Mouse (Mus musculus) kidney, adult 11 months (tissue): Measurements from ENCODE around the gene Bcl2l1.

ENCODE experiments used
- DNase-seq: peaks from one replicate; pipeline ENCODE4 v3.0.0; 2022

Gene Bcl2l1

DNA sequence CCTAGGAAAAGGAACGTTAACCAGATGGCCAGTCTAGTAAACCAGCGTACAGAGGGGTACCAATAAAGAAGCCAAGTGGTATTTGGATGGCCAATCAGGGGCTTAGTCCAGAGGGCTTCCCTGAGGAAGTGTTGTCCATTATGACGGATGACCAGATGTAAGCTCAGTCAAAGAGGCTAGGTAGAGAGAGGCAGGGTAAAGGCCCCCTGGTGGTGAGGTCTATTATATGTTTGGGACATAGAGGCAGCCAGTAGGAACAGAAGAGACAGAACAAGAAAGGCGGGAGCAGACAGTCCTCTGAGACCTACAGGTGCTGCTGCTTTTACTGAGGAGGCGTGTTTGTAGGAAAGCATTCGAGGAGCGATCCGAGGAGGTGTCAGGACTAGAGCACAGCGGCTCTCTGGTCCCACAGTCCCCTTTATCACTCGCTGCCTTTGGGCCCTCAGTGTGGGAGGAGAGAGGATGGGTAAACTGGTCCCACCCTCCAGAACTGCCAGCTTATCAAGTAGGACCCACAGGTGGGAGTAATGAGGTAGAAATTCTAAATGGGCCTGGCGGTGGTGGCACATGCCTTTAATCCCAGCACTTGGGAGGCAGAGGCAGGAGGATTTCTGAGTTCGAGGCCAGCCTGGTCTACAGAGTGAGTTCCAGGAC, 63.8 kb downstream of the Bcl2l1 start:
- DNase-seq = peak; percentile 78

DNA sequence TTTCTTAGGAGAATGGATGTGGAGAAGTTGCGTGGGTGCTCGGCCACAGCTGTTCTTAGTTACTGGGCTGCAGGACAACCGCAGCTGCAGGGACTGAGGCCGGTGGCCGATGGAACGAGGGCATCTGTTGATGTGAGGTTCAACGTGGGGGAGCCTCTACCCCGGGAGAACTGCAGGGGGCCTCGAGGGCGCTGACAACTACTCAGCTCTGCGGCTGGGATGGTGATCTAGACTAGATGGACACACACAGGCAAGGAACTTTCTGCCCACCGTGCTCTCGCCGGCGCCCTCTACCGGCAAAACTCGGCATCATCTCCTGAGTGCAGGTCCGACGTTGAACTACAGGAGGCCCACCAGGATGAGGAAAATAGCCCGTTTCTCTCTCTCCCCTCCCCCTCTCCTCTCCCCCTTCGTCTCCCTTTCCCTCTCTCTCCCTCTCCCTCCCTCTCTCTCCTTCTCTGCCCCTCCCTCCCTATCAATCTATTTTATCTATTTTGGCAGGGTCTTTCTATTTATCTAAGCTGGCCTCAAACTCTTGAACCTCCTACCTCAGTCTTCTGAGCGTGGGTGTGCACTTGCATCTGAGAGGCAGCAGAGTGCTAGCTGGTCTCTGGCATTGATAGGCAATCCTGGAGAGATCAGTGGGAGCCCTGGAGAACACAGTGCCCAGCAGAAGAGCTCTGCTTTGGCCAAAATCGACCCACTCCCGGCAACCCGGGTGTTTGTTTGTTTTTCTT, 65.0 kb downstream of the Bcl2l1 start:
- DNase-seq = peak; percentile 85

DNA sequence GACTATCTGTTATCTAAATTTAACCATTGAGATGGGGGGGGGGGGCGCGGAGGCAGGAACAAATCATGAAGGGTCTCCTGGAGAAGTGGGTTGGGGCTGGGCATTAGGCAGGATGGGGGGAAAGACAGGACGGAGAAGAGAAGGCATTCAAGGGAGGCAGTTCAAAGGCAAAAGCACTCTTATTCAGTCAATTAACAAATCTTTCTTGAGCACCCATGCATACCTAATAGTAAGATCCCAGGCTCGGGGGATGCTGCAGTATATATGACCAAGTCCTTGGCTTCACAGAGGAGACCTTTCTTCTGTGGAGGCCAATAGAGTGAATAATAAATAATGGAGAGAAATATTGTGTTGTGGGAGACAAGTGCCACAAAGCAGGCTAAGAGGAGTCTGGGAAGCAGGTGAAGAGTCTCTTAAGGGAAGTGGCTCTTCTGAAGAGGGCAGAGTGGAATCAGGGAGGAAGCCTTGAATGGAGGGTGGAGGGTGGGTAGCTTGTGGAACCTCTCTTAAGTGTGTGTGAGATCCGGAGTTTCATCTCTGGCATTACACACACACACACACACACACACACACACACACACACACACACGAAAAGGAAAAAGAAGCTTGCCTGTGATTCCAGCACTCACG, 66.4 kb downstream of the Bcl2l1 start:
- no peak for DNase-seq

DNA sequence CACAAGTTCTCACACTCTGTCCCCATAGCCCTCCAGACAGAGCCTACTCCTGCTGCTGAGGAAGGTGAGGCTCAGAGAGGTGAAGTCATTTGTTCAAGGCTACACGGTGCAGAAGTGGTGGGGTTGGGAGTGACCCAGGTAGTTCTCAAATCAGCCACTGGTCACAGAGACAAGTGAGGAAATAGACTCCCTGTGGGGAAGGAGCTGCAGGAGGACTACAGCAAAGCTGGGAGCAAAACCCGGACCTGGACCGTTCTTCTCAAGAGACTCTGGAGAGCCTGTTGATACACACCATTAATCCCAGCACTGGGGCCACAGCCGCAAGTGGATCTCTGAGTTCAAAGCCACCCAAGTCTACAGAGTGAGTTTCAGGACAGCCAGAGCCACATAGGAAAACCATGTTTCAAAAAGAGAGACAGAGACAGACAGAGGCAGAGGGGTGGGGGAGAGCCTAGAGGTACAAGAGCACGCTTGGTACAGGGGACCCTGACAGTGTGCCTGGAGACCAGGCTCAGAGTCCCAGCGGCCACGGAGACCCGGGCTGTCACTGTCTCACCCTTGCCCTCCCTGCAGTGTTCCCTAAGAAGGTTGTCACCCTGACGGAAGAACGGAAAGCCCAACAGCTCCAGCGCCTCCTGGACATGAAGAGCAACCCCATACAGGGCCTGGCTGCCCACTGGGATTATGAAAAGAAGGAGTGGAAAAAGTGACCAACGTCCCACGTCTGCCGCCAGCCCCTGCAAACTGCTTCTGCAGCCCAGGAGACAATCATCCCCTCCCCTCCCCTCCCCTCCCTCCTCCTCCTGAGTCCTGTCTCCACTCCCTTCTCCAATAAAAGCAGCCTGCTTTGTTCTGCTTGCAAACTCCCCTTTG, 67.1 kb downstream of the Bcl2l1 start:
- no peak for DNase-seq

DNA sequence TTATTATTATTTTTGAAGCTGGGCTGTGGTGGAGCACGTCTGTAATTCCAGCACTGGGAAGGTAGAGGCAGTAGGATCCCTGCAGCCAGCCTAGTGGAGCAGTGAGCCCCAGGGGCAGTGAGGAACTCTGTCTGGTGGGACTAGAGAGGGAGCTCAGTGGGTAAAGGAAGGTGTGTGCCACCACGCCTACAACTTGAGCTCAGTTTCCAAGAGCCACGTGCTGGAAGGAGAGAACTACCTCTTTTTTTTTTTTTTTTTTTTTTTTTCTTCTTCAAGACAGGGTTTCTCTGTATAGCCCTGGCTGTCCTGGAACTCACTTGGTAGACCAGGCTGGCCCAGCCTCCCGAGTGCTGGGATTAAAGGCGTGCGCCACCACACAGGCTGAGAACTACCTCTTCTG, 68.2 kb downstream of the Bcl2l1 start:
- no peak for DNase-seq

DNA sequence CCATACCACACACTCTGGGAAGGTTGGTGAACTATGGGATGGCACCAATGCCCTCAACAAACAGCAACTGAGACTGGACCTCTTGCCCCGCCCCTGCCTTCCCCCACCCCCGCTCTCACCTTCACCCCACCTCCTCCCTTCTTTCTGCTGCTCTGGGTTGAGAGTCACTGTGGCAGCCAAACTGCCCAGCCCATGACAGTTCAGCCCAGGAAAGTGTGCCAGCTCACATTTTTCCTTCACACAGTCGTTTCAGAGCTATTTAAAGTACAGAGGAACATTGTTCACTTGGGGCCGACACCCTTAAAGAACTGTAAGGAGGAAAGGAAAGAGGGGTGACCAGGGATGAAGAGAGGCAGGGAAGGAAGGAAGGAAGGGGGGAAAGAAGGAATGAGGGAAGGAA, 73.2 kb downstream of the Bcl2l1 start:
- DNase-seq = no peak

DNA sequence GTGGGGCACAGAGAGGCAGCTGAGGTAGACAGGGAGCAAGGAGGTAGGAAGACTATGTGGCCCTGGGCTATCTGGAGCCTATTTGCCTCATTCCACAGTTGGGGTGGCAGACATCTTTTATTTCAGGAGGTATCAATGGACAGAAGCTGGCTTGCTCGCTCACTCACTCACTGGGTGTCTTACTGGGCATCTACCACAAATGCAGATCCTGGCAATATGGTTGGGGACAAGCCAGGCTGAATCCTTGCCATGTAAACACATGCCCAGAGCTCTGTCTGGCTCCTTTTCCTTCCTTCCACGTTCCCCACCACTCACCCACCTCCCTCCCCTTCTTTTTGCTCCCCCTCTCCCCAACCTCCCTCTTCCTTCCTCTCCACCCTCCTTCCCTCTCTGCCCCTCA, 74.0 kb downstream of the Bcl2l1 start:
- DNase-seq = no peak

DNA sequence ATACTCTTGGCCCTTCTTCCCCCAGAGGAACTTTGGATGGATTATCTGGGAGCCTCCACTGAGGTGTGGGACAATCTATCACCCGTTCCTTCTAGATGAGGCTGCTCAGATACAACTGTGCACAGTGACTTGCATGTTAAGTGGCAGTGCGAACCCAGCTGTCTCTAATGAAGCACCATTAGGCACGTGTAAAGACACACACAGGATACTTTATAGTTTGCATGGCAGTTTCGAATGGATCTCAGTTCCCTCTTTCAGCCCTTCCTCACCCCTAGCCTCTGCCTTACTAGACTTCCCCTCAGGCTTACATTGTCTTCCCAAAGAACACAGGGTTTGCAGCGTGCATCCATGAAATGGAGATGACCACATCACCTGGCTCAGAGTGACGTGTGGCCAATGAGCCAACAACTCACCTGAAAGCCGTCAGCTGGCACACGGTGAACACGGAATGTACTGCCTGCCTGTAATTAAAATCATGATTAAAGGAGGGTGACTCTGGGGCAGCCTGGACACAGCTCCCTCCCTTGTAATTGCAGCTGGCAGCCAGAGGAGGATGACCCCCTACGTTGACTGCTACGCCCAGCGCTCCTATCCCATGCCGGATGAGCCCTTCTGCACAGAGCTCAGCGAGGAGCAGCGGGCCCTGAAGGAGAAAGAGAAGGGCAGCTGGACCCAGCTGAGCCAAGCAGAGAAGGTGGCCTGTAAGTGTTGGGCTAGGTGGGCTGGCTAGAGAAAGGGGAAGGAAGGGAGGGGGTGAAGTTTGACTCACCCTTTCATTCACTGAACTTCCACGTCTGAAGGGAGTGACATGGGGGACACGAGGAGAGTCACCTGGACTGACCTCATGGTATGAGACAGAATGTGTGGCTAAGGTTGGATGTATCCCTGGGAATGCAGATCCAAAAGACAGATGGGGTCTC, 74.8 kb downstream of the Bcl2l1 start:
- DNase-seq = no peak

DNA sequence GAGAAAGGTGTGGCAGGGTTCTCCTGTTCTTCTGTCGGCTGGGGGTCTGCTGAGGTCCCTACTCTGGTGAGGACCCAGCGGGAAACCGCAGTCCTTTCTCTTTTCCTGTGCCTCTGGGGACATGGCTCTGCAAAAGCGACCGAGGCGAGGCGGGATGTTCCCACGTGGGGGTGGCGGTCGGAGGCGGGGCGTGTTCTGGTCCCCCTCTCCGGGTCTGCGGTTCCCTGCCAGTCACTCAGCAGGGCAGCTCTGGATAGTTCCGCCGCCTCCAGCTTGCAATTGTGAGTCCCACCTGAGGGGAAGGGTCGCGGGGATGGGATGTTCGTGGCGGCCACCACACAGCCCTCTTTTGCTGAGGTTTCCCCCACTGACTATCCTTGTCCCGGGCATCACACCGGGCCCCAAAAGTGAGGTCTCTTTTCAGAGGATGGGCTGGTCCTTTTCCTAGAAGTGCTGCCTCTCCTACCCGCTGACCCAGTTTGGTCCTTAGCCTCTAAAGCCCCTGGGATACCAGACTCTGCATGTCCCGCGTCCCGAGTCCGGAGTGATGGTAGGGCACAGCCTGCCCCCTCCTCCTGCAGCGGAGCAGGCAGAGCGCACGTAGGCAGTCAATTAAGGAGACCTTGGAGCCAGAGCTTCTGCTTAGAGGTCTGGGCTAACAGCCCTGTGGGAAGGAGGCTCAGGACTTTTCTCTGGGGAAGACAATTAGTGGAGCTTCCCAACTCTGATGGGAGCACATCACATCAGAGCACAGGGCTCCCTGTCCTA, 77.4 kb downstream of the Bcl2l1 start, which contains the start of gene Cox4i2:
TSS of gene Cox4i2 (plus strand) at position 230 of the 768 bp plus-strand sequence.
- DNase-seq = no peak

DNA sequence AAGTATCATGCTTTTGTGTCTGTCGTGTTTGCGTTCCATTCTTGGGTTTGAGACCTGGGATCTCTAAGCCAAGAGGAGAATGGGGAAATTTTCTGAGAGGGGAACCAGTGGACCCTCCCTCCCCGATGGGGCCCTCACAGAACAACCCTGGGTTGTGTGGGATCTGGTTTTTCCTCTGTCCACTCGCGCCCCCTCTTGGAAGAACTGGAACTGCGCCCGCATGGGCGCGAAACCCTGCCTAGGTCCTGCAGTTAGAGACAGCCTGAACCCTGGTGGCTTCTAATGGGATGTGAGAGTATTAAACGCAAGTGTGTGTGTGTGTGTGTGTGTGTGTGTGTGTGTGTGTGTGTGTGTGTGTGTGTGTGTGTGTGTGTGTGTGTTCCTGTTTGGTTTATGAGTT, 89.1 kb downstream of the Bcl2l1 start:
- peak; percentile 67 for DNase-seq

DNA sequence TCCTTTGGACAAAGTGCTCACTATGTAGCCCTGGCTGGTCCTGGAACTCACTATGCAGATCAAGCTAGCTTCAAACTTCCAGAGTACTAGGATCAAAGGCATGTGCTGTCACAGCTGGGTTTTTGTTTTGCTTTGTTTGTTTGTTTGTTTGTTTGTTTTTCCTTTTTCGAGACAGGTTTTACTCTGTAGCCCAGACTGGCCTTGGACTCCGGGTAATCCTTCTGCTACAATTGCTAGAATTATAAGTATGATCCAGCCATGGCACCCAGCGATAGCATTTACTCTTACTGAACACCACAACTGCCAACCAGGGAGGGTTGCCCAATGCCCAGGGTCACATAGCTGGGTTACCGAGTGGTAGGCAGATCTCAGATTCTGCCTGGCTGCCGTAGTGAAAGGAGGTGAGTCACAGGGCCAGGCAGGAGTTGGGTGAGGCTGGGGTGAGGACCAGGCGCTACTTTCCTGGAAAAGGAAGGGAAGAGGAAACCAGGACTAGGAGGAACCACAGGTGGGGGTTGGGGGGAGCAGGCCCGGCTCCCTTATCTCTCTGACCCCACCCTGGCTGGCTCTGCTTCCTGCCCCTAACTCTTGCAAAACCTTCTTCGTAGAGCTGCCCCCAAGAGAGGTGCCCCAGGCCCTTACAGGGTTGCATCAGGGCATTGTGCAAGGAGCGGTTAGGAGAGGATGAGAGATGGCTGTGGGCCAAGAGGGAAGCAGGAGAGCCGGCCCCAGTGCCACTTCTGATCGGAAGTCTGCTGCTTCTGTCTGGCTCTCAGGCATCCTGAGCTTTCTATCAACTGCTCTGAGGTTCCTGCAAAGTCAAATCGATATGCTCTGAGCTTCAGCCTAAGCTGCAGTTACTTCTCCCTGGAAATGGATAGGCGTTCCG, 90.1 kb downstream of the Bcl2l1 start:
- peak; percentile 76 for DNase-seq

DNA sequence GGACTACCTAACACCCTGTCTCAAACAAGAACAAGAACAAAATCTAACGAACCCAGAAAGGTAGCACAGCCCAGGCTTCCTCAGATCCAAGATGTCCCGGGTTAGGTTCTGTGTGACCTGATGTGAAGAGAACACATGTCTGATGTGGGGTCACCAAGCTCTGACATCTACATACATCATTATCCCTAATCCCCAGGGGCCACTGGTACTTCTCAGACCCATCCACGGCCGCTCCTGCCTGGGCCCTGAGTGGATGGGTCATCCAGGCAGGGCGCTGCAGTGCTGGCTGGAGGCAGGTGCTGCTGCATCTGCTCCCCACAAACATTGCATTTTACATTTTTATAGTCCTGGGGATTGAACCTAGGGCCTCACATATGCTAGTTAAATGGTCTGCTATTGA, 91.0 kb downstream of the Bcl2l1 start:
- DNase-seq = no peak

DNA sequence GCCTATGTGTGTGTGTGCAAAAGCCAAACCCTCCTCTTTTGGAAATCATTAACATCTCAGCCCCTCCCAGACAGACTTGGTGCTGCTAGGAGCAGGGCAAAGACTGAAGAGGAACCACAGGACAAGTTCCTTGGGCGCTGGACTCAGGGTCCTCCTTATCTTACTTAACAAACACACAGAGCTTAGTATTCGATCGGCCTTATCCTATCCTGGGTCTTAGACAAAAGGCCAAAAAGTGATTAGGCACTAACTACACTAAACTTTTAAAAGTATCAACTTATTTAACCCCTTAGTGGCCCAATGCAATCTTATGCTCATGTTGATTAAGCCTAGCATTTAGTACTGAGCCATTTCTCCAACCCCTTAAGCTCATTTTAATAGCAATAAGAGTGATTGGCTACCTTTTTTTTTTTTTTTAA, 91.7 kb downstream of the Bcl2l1 start:
- peak; percentile 86 for DNase-seq

DNA sequence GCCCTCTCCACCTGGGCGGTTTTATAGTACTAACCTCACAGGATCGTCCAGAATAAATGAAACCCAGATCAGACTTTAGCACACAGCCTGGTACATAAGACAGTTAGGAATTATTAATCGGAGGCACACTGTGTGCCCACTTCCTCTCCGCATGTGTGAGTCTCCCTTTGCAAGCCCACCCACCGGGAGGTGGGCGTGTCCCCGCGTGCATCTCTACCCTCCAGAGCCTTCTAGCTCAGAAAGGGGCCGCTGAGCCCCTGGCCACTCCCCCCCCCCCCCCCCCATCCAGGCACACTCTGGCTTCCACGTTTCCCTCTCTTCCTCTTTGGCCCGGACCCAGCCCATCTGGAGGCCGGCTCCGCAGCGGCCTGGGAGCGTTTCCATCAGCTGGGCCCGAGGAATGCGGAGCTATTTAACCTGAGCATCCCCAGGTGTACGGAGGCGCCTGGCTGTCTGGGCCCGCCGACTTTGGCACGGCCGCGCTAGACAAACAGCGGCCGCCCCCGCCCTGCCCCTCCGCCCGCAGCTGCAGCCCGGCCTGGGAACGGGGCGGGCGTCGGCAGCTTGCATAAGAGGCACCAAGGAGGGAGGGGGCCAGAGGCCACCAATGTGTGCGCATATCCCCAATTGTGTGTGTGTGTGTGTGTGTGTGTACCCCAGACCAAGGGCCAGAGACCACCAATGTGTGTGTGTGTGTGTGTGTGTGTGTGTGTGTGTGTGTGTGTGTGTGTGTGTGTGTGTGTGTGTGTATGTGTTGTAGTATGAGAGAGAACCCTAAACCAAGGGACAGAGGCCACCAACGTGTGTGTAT, 92.3 kb downstream of the Bcl2l1 start:
- DNase-seq = peak; percentile 94

DNA sequence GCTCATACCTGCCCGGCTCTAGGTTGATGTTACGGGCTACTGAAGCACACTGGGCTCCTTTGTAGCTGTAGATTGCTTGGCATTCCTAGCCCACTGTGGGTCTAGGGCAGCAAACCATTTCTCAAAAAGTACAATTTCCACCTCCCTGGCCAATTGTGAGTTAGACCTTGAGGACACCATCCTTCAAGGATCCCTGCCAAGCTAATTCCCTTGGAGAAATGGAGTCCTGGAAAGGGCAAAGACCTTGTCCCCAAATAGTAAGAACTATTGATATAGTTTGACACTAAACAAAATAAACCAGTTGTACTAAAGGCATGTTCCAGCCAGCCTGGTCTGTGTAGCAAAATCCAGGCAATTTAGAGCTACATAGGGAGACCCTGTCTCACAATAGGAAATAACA, 93.2 kb downstream of the Bcl2l1 start:
- no peak for DNase-seq

DNA sequence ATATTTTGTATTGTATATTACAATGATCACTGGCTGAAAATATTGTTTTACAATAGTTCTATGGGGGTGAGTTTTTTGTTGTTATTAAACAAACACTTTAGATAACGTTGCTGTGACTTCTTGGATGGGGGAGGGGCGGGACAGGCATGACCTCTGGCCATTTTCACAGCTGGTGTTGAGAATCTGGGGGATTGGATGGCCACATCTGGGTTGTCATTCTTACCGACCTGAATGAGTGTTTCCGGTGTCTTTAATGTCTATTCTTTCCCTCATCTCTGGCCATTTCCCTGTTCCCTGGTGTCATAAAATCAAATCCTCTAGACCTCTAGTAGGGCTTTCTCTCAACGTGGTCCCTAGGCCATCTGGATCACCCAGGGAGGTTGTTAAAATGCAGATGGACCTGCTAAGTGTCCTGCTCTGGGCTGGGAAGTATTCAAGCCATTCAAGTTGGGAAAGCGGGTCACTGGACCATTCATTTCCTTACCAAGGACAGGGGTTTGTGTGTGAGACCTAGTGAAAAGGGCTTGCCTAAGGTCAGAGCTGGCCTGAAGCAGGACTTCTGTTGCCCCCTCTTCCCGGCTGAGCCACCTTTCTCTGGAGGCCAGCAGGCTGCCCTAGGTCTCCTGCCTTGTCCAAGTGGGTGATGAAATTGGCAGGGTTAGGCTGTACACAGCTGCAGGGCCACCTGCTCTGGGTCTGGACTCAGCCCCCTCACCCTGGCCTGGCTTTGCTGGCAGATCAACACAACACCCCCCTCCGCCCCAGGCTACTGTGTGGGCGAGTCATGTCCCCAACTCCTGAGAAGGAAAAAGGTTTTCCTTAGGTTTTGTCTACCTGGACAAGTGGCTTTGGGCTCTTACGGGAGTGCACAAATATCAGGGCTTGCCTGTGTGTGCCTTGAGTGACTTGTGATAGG, 94.0 kb downstream of the Bcl2l1 start:
- peak; percentile 42 for DNase-seq

DNA sequence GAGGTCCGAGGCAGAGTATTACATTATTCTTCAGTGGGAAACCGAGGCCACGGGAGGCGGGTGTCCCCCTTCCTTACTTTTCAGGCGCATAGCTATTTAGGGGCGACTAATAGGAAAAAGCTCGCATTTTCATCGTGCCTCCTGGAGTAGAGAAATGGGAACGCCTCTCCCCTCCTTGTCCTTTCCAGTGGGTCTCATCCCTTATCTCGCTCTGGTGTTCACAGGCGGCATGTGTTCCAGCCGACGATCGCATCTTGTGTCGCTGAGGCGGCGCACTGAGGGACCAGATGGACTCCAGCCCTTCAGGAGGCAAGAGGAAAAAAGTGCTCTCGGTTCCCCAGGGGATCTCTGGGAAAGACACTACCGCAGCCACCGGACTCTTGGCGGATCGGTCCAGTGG, 94.8 kb downstream of the Bcl2l1 start:
- no peak for DNase-seq

DNA sequence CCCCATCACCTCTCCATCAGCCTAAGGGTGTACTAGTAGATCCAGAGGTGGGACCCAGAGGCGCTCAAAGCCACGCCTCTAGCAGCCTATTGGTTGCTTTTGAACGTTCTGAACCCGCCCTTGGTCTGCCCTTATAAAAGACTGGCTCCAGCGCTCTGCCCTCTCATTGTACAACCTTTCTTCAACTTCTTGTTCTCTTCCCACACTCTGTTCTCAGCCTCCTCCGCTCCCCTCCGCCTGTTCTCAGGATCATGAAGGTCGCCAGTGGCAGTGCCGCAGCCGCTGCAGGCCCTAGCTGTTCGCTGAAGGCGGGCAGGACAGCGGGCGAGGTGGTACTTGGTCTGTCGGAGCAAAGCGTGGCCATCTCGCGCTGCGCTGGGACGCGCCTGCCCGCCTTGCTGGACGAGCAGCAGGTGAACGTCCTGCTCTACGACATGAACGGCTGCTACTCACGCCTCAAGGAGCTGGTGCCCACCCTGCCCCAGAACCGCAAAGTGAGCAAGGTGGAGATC, 95.4 kb downstream of the Bcl2l1 start, which contains the start of gene Id1:
TSS of gene Id1 (plus strand) at position 162 of the 512 bp plus-strand sequence.
- peak; percentile 91 for DNase-seq
